Mouse (Mus musculus): ENCODE data around the gene Per1.
A peak's percentile ranks its signal among the peaks of the same experiment; 100 is the strongest.

The Per1 gene

DNA sequence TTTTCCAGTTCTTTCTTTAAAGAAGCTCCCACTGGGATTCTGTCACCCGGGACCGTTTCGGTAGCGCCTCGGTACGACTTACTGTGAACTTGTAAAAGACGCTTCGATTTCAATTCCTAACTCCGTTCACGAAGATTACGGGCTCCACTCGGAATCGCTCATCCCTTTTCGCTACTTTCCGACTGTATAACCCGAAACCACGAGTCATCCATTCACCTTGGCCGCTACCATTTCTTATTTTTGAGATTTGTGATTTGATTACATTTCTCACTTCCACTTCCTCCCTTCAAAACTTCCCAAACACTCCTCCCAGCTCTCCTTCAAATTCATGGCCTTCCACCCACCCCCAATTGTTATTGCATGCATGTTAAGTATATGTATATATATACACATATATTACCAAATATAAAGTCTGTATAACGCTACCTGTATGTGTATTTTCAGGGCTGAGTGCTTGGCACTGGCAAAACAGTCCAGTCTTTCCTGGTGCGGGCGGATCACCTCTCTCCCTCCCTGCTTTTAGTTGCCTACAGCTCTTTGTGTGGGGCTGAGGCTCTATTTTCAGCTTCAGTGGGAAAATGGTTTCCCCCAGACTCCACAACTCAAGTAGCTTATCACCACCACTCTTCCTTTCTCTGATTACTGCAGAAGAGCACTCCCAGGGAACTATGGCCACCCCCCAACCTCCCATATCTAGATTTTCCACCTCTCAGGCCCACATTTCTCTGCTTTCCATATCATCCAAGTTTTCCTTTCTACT lies 16.2 kb downstream of the Per1 start:
- no peak for DNase-seq (ENCODE audit: extremely low read depth, insufficient read length, low spot score)

- DNase-seq (ENCODE audit: extremely low read depth, insufficient read length, low spot score): no peak
Observed at GRCm38 (mm10) chr11:69111865-69112264, 16.8 kb downstream of the Per1 start.

- no peak for DNase-seq (ENCODE audit: extremely low read depth, insufficient read length, low spot score)
Observed at GRCm38 (mm10) chr11:69114018-69114417, 19.0 kb downstream of the Per1 start.

- no peak for DNase-seq (ENCODE audit: extremely low read depth, insufficient read length, low spot score)
Observed at GRCm38 (mm10) chr11:69114621-69115020, 19.6 kb downstream of the Per1 start.

- no peak for DNase-seq (ENCODE audit: extremely low read depth, insufficient read length, low spot score)
Observed at GRCm38 (mm10) chr11:69116843-69117242, 21.8 kb downstream of the Per1 start.

- peak; percentile 84 for DNase-seq (ENCODE audit: extremely low read depth, insufficient read length, low spot score)
Observed at GRCm38 (mm10) chr11:69117737-69118695, 23.0 kb downstream of the Per1 start.

GRCm38 (mm10) chr11:69118765-69119164 lies 23.7 kb downstream of the Per1 start:
- peak; percentile 85 for DNase-seq (ENCODE audit: extremely low read depth, insufficient read length, low spot score)

DNA sequence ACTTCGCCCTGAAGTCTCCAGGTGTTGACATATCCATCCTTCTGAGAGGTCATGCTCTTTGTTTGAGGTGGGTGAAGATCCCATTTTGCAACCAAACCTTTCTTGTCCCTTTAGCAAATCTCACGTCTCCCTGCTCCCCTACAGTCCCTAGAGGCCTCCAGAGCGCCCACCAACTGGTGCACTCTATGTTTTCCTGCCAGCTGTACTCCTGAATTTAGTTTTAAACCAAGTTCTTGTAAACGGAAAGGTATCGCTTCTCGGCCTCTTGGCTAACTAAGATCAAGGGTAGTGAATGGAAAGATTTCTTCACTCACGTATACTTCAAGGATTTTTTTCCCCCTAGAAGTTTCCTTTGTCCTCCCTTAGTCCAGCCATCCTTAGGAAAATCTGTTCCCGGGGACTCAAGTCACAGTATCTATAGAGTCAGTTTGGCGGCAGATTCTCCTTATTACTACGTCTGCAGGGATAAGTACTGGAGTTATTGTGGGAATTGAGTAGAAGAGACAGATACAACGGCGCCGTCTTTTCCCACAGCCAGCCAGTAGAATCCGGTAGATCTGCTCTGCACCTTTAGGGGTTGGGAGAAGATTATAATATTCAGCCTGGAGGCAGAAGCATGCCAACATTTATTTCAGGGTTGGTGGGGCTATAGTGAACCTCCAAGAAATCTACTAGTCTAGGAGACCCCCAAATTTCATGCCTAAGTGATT lies 24.6 kb downstream of the Per1 start:
- no peak for DNase-seq (ENCODE audit: extremely low read depth, insufficient read length, low spot score)

DNA sequence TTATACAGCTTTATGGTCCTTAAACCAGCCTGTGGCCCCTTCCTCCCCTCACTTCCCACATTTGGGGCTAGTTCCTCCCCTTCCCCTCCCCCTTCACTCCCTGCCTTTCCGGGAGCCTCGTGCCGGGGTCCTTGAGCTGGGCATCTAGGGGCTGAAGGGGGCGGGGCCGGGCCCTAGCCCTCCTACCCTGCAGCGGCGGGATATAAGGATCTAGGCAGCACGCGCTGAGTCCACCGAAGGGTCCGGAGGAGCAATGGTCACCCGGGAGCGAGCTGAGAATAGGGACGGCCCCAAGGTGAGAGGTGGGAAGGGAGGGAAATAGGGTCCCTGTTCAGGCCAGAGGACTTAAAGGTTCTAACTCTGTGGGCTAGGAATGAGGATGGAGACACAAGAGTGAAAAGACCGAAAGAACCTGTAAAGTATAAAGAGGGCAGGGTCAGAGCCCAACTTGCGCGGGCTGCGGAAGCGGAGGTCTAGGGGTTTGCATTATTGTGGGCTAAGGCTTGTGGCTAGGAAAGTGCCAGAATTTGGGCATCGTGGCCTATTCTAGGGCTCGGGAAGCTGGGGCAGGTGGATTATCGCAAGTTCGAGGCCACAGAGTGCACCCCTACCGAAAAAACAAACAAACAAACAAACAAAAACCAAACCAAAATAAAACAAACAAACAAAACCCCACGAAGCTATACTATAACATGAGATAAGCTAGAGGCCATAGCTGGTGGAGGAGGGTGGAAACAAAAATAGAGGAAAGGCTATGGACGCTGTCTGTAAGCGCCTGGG lies 25.4 kb downstream of the Per1 start, which contains the start of gene Hes7:
Hes7 (plus strand) TSS at position 184 of the 780 bp plus-strand sequence.
- no peak for DNase-seq (ENCODE audit: extremely low read depth, insufficient read length, low spot score)

- no peak for DNase-seq (ENCODE audit: extremely low read depth, insufficient read length, low spot score)
Observed at GRCm38 (mm10) chr11:69121001-69121740, 26.2 kb downstream of the Per1 start.

- no peak for DNase-seq (ENCODE audit: extremely low read depth, insufficient read length, low spot score)
Observed at GRCm38 (mm10) chr11:69121741-69122335, 26.8 kb downstream of the Per1 start.

DNA sequence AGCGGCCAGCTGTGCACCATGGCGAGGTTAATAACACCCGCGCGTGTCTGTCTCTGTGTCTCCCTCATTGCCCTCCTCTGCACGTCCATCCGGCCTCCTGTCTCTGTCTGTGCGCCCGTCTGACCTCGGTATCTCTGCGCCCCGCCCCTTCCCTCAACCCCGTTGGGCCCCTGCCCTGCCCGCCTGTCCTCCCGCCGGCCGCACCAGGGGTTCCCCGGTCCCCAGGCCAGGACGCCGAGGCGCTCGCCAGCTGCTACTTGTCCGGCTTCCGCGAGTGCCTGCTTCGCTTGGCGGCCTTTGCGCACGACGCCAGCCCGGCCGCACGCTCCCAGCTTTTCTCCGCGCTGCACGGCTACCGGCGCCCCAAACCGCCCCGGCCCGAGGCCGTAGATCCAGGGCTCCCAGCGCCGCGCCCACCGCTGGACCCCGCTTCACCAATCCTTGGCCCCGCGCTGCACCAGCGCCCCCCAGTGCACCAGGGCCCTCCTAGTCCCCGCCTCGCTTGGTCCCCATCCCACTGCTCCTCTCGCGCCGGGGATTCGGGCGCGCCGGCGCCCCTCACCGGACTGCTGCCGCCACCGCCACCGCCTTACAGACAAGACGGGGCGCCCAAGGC lies 27.4 kb downstream of the Per1 start, which contains the start of gene 9130213A22Rik:
9130213A22Rik (minus strand) TSS at position 254 of the 616 bp plus-strand sequence.
- peak; percentile 90 for DNase-seq (ENCODE audit: extremely low read depth, insufficient read length, low spot score)

DNA sequence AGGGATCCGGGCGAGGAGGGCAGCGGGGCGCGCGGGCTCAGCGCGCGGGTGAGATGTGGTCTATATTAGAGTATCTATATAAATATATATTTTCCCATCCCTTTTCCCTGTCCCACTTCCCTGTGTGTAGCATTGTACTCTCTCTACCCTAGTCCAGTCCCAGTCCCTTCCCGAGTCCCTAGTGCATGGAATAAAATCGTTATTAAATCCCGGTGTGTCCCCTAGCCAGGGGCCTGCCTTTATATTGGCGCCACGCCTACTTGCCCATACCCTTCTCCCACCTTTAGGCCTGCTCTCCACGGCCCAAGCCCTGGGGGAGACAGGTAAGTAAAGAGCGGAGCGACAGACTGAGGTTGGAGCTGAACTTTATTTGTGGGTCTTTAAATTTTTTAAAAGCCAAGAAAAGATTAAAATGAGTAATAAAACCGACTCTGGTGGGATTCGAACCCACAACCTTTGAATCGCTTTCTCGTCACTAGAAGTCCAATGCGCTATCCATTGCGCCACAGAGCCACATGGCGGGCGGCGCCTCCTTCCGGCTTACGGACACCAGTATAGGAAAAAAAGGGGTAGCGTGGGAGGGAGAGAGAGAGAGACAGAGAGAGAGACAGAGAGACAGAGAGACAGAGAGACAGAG lies 28.2 kb downstream of the Per1 start:
- DNase-seq (ENCODE audit: extremely low read depth, insufficient read length, low spot score): peak; percentile 91

DNA sequence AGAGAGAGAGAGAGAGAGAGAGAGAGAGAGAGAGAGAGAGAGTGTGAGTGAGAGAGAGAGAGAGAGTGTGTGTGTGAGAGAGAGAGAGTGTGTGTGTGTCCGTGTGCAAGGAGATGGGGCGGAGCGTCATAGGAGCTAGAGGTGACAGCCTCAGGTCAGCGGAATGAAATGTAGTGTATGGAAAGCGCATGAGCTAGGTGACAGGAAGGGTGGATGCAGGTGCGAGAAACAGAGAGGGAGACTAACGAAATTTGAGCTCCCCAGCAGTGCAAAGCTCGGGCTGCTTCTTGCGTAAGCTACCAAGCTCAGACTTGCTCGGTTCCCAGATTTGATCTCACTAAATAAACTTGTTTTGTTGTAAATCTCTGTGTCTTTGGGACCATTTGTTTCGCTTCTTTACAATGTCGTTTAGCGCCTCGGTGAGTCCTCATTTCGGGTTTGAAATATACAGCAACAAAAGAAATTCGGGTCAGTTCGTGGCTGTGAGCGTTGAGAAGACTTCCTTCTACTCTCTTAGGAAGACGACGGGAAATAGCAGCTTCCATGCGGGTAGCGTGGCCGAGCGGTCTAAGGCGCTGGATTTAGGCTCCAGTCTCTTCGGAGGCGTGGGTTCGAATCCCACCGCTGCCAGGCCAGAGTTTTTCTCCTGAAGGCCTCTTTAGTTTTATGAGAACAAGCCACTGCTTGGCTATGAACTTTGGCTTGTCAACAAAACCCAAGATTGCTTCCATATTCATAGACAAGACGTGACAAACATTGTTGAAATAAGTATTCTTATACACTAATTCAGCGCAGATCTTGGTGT lies 28.9 kb downstream of the Per1 start:
- DNase-seq (ENCODE audit: extremely low read depth, insufficient read length, low spot score): peak; percentile 92

GRCm38 (mm10) chr11:69124498-69124847 lies 29.5 kb downstream of the Per1 start:
- peak; percentile 66 for DNase-seq (ENCODE audit: extremely low read depth, insufficient read length, low spot score)

- peak; percentile 90 for DNase-seq (ENCODE audit: extremely low read depth, insufficient read length, low spot score)
Observed at GRCm38 (mm10) chr11:69125041-69125851, 30.2 kb downstream of the Per1 start.

GRCm38 (mm10) chr11:69125852-69125918 lies 30.7 kb downstream of the Per1 start, which contains the start of gene Aloxe3:
Gene Aloxe3, plus strand, starts transcription at chr11:69125896.
- no peak for DNase-seq (ENCODE audit: extremely low read depth, insufficient read length, low spot score)
